Mouse (Mus musculus): Measurements from ENCODE around the gene Mapkbp1.

GRCm38 (mm10) chr2:119981631-119982030 is 9.1 kb downstream of the Mapkbp1 start:
- no peak for TF ChIP-seq REST (IDR thresholded peaks at IDR 0.05; ENCODE audit: insufficient read depth, insufficient read length)
- TF ChIP-seq MAX (IDR thresholded peaks at IDR 0.05; ENCODE audit: low read depth): no peak
- TF ChIP-seq TCF12 (IDR thresholded peaks at IDR 0.05; ENCODE audit: insufficient read depth, poor library complexity, severe bottlenecking): no peak
- TF ChIP-seq POLR2A (IDR thresholded peaks at IDR 0.05; ENCODE audit: insufficient read length, low read depth): no peak
- TF ChIP-seq TCF3 (IDR thresholded peaks at IDR 0.05; ENCODE audit: insufficient read length, low read depth): no peak
